Mouse (Mus musculus): ENCODE results near the gene Tcf7l2.

- no peak for TF ChIP-seq POLR2A (IDR thresholded peaks at IDR 0.05; ENCODE audit: low read depth, low read length)
- no peak for TF ChIP-seq CTCF (conservative IDR thresholded peaks at IDR 0.05; ENCODE audit: insufficient read depth, insufficient read length, low read depth, low read length)
These were observed 63.2 kb downstream of the Tcf7l2 start for GRCm38 (mm10) chr19:55804795-55805194.

Measured in kidney, adult 2 months (tissue).